Mouse (Mus musculus) midbrain, embryonic 16.5 days (tissue): Measurements from ENCODE around the gene Fam187a. TPM values are rescaled to one million over a fixed set of nuclear protein-coding genes. Genes with fewer than 3 reads are reported as not detected.

Experiments
- ATAC-seq: fragments of 200-750 bp; cut with Nextera tagmentation; 2 replicates; pipeline ENCODE4 v1.8.0; 2017; ENCODE audit warnings: moderate TSS enrichment
- H3K27ac ChIP-seq: fragments of 300-500 bp; sonication (generic); 2 replicates; pipeline ENCODE4 v1.5.1; 2014; ENCODE audit warnings: mild to moderate bottlenecking, low read length, mixed read lengths
- H3K27me3 ChIP-seq: fragments of 300-500 bp; sonication (generic); 2 replicates; pipeline ENCODE4 v1.6.1; 2014; ENCODE audit warnings: low read depth, low read length, mixed read lengths; ENCODE audit not compliant: control insufficient read depth, insufficient read depth
- H3K36me3 ChIP-seq: fragments of 300-500 bp; sonication (generic); 2 replicates; pipeline ENCODE4 v1.6.1; 2014; ENCODE audit warnings: mild to moderate bottlenecking, low read length, moderate library complexity, mixed read lengths; ENCODE audit not compliant: control insufficient read depth, insufficient read depth
- H3K4me1 ChIP-seq: fragments of 300-500 bp; sonication (generic); 2 replicates; pipeline ENCODE4 v1.6.1; 2014; ENCODE audit warnings: mild to moderate bottlenecking, low read length, mixed read lengths; ENCODE audit not compliant: control insufficient read depth, insufficient read depth
- H3K4me2 ChIP-seq: fragments of 300-500 bp; sonication (generic); 2 replicates; pipeline ENCODE4 v1.6.1; 2014; ENCODE audit warnings: mild to moderate bottlenecking, low read length, mixed read lengths
- H3K4me3 ChIP-seq: fragments of 300-500 bp; sonication (generic); 2 replicates; pipeline ENCODE4 v1.5.1; 2014; ENCODE audit warnings: low read depth, mild to moderate bottlenecking, low read length, moderate library complexity, mixed read lengths
- H3K9ac ChIP-seq: fragments of 300-500 bp; sonication (generic); 2 replicates; pipeline ENCODE4 v1.6.1; 2014; ENCODE audit warnings: low read depth, low read length, mixed read lengths
- H3K9me3 ChIP-seq: fragments of 300-500 bp; sonication (generic); replicated peaks from 2 replicates; pipeline ENCODE4 v1.6.1; 2014; ENCODE audit warnings: mild to moderate bottlenecking, low read length, mixed read lengths; ENCODE audit not compliant: control insufficient read depth, poor library complexity, severe bottlenecking
- WGBS: fragments of 180-500 bp; shearing (Covaris S2); extraction: QIAGEN DNeasy Blood & Tissue Kit; methylation state at CpG from one replicate; pipeline ENCODE4 v1.1.7; 2014; 5-methylcytosine and 5-hydroxymethylcytosine counted together
- polyA plus RNA-seq: library from polyadenylated mRNA; unstranded; fragments of >200 nt; fragmentation: Nextera tagmentation; extraction: Ambion mirVana; gene quantifications from 2 replicates; pipeline ENCODE4 v1.2.1, GENCODE M21; 2015

Gene Fam187a
- polyA plus RNA-seq, 1 experiment from 2014 or later = not detected

DNA sequence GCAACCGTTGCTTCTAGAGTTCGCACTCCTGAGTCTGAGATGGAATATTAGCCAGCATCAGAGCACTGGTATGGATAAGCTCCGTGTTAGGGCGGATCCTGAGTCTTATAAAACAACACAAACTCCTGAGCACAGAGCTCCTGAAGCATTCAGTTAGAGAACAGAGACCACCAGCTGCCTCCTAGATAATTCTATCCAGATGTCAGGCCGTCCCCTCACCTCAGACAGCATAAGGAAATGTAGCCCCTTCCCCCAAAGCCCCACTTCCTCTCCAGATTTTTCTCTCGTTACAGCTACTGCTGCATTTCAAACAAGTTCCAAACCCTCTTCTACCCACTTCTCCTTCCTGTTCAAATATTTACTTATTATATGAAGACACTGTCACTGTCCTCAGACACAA is 29.0 kb upstream of the Fam187a start:
- Histone ChIP-seq H3K27ac (no peak overlapping the region), H3K4me3 (no peak overlapping the region), H3K27me3 (no peaks in the 10 kb centered on the region), H3K36me3 (peaks cover 26% of the 10 kb centered on the region), H3K9me3 (no peaks in the 10 kb centered on the region), H3K9ac (no peak overlapping the region), H3K4me1 (no peaks in the 10 kb centered on the region), H3K4me2 (no peak overlapping the region)
- ATAC-seq = no peak
- 82% methylated on average over 6 of the region's 6 CpGs for WGBS

DNA sequence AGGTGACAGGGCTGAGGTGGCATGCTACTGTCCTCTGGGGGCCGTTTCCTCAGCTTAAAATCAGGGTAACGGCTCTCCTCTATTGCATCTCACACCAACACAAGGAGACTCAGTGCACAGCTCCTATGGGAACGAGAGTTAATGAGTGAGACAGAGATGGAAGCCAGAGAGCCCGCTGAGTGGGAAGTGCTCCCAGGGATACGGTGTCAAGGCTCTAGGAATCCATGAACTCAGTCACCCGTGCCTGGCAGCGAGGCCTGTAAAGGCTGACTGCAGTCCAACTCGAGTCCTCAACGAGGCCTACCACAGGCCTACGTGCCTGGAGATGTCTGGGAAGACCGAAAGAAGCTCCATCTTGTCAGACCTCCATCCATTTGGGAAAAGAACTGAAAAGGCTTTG is 26.0 kb upstream of the Fam187a start:
- no peak overlapping the region for H3K27ac ChIP-seq
- H3K4me2 ChIP-seq = no peak overlapping the region
- no peaks in the 10 kb centered on the region for H3K27me3 ChIP-seq
- 85% methylated on average over 11 of the region's 11 CpGs for WGBS
- H3K4me3 ChIP-seq = no peak overlapping the region
- H3K36me3 ChIP-seq = peaks cover 23% of the 10 kb centered on the region
- no peak overlapping the region for H3K9ac ChIP-seq
- ATAC-seq = no peak
- no peaks in the 10 kb centered on the region for H3K4me1 ChIP-seq
- H3K9me3 ChIP-seq = no peaks in the 10 kb centered on the region

DNA sequence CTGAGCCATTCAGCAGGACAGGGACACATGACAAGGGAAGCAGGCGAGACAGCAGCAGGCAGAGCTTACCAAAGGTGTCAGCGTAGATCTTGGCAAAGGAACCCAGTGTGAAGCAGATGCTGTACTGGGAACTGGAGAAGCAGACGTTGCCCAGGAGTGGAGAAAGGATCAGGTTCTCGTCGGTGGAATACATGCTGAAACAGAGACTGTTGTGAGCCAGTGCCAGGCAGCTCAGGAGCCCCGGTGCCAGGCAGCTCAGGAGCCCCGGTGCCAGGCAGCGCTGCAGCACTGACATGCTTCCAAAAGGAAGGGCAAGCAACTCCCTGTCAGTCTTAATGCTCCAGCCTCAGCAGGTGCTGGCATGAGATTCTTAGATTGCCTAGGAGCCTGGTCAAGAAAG is 25.0 kb upstream of the Fam187a start:
- WGBS = 92% methylated on average over 8 of the region's 8 CpGs
- Histone ChIP-seq H3K4me3 (no peak overlapping the region), H3K4me2 (no peak overlapping the region), H3K27me3 (no peaks in the 10 kb centered on the region), H3K9me3 (no peaks in the 10 kb centered on the region), H3K9ac (no peak overlapping the region), H3K36me3 (peaks cover 16% of the 10 kb centered on the region), H3K27ac (no peak overlapping the region), H3K4me1 (no peaks in the 10 kb centered on the region)
- no peak for ATAC-seq

DNA sequence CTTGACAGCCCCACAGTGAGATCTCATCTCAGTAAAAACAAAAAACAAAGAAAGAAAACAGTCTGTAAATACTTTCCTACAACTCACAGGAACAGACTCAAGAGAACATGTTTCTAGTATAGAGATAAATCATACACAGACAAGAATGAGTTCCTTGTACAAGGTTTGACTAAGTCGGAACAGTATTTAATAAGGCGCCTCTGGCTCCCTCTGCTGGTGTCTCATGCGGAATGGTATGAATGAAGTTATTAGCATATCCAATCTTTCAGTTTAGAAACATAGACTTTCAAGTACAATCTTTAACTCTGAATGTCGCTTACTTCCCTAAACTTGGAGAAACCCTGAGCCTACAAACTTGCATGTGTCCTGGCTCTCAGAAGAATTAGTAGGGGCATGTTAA is 20.7 kb upstream of the Fam187a start:
- Histone ChIP-seq H3K4me1 (no peaks in the 10 kb centered on the region), H3K9me3 (no peaks in the 10 kb centered on the region), H3K4me2 (no peak overlapping the region), H3K36me3 (peaks cover 28% of the 10 kb centered on the region), H3K4me3 (no peak overlapping the region), H3K27me3 (no peaks in the 10 kb centered on the region), H3K9ac (no peak overlapping the region), H3K27ac (no peak overlapping the region)
- WGBS = 24% methylated on average over 4 of the region's 4 CpGs
- no peak for ATAC-seq

DNA sequence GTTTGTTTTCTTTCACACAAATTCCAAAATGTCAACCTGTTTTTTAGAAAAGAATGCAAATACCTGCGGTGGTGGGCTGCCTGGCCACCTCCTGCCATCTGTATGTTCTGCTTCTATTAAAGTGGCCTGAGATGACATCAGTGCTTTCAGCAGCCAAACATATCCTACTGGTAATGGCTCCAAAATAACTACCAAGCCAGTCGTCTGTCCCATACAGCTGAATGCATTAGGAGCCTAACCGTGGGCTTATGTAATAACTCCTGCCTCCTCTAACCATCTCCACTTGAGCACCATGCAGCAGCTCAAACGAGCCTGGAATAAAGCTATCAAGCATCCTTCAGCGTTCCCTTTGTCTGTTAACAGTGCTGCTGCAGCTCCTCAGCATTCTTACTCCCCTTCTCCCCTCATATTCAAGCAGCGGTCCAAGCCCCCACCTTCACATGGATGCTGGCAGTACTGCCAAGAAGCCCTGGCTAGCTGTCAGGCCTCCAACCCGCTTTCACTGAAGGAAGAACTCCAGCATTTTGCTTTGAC is 10.1 kb upstream of the Fam187a start:
- H3K27me3 ChIP-seq = no peaks in the 10 kb centered on the region
- no peak overlapping the region for H3K27ac ChIP-seq
- peaks cover 6% of the 10 kb centered on the region for H3K4me1 ChIP-seq
- H3K9me3 ChIP-seq = no peaks in the 10 kb centered on the region
- peaks cover 13% of the 10 kb centered on the region for H3K36me3 ChIP-seq
- no peak overlapping the region for H3K4me3 ChIP-seq
- no peak overlapping the region for H3K9ac ChIP-seq
- WGBS = 81% methylated on average over 7 of the region's 7 CpGs
- ATAC-seq = no peak
- no peak overlapping the region for H3K4me2 ChIP-seq

DNA sequence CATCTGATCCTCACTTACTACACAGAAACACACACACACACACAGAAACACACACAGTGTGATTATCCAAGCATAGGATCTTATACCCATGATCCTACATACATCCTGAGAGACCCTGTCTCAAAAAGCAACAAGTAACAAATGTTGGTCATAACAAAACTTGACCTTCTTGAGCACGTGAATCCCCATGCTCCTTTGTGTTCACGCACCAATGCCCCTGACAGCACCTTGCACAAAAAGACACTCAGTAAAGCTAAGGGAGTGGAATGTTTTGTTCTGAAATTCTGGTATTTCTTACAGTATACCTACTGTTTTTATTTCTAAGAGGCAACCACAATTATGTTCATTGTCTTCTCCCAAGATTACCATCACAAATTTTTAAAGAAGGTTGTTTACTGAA is 5.4 kb upstream of the Fam187a start:
- H3K4me3 ChIP-seq = no peak overlapping the region
- peaks cover 4% of the 10 kb centered on the region for H3K36me3 ChIP-seq
- H3K9me3 ChIP-seq = no peaks in the 10 kb centered on the region
- peaks cover 15% of the 10 kb centered on the region for H3K4me1 ChIP-seq
- no peak for ATAC-seq
- H3K4me2 ChIP-seq = peak overlapping the region; percentile 87
- 61% methylated on average over 2 of the region's 2 CpGs for WGBS
- H3K27ac ChIP-seq = no peak overlapping the region
- H3K9ac ChIP-seq = no peak overlapping the region
- H3K27me3 ChIP-seq = no peaks in the 10 kb centered on the region; the same call in 1 of the 2 replicates

DNA sequence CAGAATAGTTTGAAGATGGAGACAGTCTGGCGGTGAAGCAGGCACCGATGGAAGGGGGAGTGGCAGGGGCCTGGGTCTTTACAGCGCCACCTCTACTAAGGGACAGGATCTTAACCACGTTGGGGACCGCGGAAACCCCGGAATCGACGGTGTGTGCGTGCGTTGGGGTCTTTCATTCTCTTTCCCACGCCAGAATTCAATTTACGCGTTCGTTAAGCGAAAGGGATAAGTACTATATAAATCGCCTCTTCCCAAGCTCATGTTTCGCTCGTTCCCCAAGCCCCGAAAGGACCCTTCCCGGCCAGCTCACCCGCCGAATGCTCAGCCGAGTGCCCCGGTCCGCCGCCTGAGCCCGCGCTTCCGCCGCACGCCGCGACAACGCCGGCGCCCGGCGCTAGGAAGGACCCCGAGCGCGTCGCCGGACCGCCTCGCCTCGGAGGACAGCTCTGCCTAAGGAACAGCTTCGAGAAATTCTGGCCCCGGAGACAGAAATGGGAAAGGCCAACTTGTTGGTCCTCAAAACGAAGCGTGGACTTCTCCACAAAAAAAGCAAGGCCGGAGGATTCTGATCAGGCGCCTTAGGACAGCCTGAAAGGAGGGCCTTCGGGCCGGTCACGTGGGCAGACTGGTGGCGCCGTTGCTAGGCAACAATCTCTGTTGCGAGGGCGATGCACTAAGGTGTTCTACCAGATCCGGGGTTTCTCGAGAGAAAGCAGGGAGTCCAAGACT is 4.2 kb upstream of the Fam187a start, which contains the start of the genes Eftud2 and Ccdc103:
Eftud2 (minus strand) TSS at position 401 of the 729 bp plus-strand sequence.
Ccdc103 (plus strand) TSS at position 620 of the 729 bp plus-strand sequence.
- Histone ChIP-seq H3K27ac (peak within 1 kb of the TSS; percentile 91), H3K4me1 (peaks cover 15% of the 10 kb centered on the region), H3K27me3 (no peaks in the 10 kb centered on the region; the same call in 1 of the 2 replicates), H3K9ac (peak within 1 kb of the TSS; percentile 67), H3K4me3 (peak within 1 kb of the TSS; percentile 66), H3K9me3 (no peaks in the 10 kb centered on the region), H3K36me3 (peaks cover 4% of the 10 kb centered on the region), H3K4me2 (peak within 1 kb of the TSS; percentile 87)
- peak; percentile 92 for ATAC-seq
- under 1% methylated on average over 56 of the region's 62 CpGs for WGBS

DNA sequence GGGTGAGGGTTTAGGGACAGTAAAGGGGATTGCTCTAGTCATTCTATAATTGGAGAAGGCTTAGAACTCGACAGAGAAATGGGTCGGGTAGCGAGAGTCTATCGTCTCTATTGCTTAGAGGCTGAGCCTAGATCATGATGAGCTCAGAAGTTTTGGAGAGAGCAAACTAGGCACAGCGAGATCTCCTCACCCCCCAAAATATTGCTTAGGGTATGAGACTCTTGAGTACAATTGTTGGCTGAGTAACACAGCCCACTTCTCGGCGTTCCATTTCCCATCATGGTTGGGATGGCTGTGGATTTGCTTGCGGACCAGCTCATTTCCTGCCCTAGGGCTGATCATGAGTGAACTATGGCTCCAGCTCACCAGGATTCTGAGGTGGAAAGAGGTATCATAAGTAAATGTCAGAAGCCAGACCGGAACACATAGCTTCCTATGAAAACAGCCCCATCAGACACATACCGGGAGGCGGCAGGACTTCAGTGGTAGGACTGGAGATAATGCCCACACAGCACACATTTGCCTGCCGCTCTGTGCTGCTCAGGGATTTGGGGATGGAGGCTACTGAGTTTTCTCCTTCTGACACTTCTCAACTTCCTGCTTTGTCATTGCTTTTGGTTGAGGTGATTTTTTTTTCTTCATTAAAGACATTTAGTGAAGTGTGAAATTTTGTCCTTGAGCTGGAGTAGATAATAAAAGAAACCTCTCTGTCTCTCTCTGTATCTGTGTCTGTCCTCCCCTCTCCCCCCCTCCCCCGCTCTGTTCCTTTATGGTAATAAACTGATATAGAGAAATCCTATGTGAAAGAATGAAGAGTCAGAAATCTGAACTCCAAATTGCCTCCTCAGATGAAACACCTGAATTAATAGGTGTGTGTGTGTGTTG is 3.4 kb upstream of the Fam187a start:
- H3K4me3 ChIP-seq = peak overlapping the region; percentile 66
- WGBS = 18% methylated on average over 13 of the region's 13 CpGs
- no peaks in the 10 kb centered on the region for H3K9me3 ChIP-seq
- peak overlapping the region; percentile 67 for H3K9ac ChIP-seq
- peak; percentile 30; the same call in 1 of the 2 replicates for ATAC-seq
- peak overlapping the region; percentile 87 for H3K4me2 ChIP-seq
- no peaks in the 10 kb centered on the region; the same call in 1 of the 2 replicates for H3K27me3 ChIP-seq
- H3K27ac ChIP-seq = peak overlapping the region; percentile 91
- H3K4me1 ChIP-seq = peaks cover 15% of the 10 kb centered on the region
- H3K36me3 ChIP-seq = peaks cover 4% of the 10 kb centered on the region; the same call in 1 of the 2 replicates
